Mouse (Mus musculus) cortical plate, adult 2 months (tissue): ENCODE measurements around the gene Txndc17. TPM values are rescaled to one million over a fixed set of nuclear protein-coding genes. Genes with fewer than 3 reads are reported as not detected.

Source experiments
- H3K27ac ChIP-seq: fragments of 200-500 bp; 2 replicates; pipeline ENCODE4 v1.5.1; 2012; ENCODE audit warnings: low read length, control low read depth, inconsistent platforms; ENCODE audit not compliant: insufficient read depth
- H3K4me1 ChIP-seq: fragments of 200-500 bp; 2 replicates; pipeline ENCODE4 v1.6.1; 2011; ENCODE audit warnings: low read length; ENCODE audit not compliant: control insufficient read depth, insufficient read depth
- H3K4me3 ChIP-seq: fragments of 200-500 bp; 2 replicates; pipeline ENCODE4 v1.5.1; 2011; ENCODE audit warnings: mild to moderate bottlenecking, low read length, control low read depth; ENCODE audit not compliant: insufficient read depth
- CTCF ChIP-seq: fragments of 200-500 bp; IDR thresholded peaks from 2 replicates; pipeline ENCODE4 v1.5.1; 2011; ENCODE audit warnings: mild to moderate bottlenecking, control low read depth, low read length; ENCODE audit not compliant: insufficient read depth; ENCODE audit errors: extremely low read depth
- POLR2A ChIP-seq: fragments of 200-500 bp; IDR thresholded peaks from 2 replicates; pipeline ENCODE4 v1.6.1; 2011; ENCODE audit warnings: mild to moderate bottlenecking, low read length, control low read depth; ENCODE audit not compliant: insufficient read depth; ENCODE audit errors: extremely low read depth
- polyA plus RNA-seq: library from polyadenylated mRNA; depleted of rRNA; stranded (reverse); fragments of >200 nt; gene quantifications from 2 replicates; pipeline ENCODE4 v1.2.3, GENCODE M21; 2012; rRNA removed

The Txndc17 gene
- polyA plus RNA-seq, 1 experiment = 71.3 TPM

DNA sequence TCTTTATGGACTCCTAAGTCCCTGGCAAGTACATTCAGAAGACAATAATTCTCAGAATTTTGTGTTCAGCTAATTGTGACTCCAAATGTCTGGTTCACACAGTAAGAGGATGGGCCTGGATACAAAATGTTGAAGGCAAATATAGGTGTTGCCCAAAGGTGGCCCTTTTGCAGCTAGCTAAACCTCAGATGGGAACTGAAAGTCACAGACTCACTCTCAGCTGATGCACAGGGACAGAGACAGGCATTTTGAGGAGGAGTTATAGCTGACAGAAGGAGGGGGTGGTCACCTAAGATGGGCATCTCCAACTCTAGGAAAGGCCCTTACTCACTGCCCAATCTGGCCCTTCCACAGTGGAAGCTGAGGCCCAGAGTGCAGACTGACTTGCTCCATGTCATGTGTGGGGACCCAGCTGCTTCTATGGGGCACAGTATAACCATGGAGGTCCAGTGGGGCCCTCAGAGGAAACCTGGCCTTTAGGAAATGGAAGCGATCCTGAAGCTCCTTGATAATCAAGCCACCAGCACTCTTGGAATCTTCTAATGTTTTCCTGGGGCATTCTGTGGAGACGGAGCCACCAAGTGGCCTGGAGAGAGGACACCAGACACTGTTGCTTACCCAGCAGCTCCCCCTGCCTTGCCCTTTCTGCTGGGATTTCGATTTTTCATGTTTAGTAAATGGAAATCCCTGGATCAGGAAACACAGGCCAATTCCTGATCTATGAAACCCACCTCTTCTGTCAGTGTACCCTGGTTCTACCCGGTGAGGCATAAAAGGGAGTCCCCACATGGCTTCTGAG, 32.9 kb downstream of the Txndc17 start:
- no peak overlapping the region for H3K27ac ChIP-seq
- H3K4me3 ChIP-seq = no peak overlapping the region
- TF ChIP-seq CTCF (peak; percentile 39), POLR2A (no peak)

DNA sequence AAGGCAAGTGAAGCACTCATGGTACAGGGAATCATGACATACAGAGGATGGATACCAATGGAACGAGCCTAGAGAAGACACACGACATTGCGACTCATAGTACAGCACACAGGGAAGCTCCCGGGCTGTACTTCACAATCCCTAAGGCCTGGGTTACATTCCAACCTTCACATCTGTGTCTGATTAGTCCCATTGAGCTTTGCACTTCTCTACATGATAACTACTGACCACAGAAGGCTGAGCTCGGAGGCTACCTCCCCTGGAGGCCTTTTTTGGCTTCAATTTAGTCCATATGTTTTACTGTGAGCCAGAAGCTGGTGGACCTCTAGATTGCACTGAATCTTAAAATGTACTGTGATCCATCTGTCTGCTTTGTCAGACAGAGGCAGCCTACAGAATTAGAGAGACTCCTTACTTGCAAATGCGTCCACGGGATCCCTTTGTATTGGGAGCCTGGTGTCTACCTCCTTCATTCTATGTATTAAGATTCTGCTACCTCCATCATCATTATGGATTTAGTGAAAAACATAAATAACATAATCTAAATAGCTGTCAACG, 37.9 kb downstream of the Txndc17 start:
- H3K27ac ChIP-seq = 0 out of 2 replicates have a peak overlapping the region, but pooled peaks have one; percentile 35
- no peak for TF ChIP-seq POLR2A
- no peak for TF ChIP-seq CTCF
- no peaks in the 10 kb centered on the region for H3K4me1 ChIP-seq
- H3K4me3 ChIP-seq = no peak overlapping the region

More for the DNA sequence above, 32.9 kb downstream of the Txndc17 start:
- no peaks in the 10 kb centered on the region for H3K4me1 ChIP-seq

DNA sequence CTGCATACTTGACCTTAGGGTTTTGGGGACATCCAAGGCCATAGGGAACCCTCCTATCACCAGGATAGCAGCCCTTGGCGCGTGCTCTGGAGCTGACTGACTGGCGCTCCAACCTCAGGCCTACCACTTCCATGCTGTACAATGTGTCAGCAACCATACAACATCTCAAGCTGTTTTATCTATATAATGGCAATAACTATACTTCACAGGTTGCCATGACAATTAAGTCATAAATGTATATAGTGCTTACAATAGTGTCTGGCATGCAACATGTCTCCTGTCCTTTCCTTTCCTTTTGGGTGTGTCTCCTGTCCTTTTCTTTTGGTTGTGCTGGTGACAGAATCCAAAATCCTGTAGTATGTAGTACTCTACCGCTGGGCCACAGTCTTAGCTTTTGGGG, 48.3 kb downstream of the Txndc17 start:
- no peaks in the 10 kb centered on the region for H3K4me1 ChIP-seq
- no peak for TF ChIP-seq CTCF
- no peak for TF ChIP-seq POLR2A
- H3K27ac ChIP-seq = no peak overlapping the region
- no peak overlapping the region for H3K4me3 ChIP-seq

DNA sequence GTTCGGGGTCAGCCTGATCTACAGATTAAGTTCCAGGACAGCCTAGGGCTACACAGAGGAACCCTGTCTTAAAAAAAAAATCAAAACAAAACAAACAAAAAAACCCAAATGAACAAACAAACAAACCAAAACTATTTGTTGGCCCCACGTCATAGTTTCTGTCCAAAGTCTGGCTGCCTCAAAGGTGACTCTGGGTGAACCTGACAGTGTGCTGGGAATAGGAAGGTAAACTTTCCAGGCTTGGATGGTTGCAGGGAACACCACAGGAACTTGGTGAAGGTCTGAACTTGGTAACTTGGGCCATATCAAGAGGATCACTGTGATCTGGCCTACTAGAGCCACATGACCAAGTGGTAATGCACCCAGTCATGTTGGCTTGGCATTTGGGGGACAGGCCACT, 49.1 kb downstream of the Txndc17 start:
- no peak overlapping the region for H3K4me3 ChIP-seq
- no peak for TF ChIP-seq CTCF
- no peak for TF ChIP-seq POLR2A
- H3K27ac ChIP-seq = no peak overlapping the region
- no peaks in the 10 kb centered on the region for H3K4me1 ChIP-seq

Other genes starting within 250 kb of the Txndc17 start
- gene Aipl1, start 170.0 kb upstream of the Txndc17 start, polyA plus RNA-seq = 0.04 and 0.06 TPM in 2 replicates
- gene Pimreg, start 165.5 kb upstream of the Txndc17 start, polyA plus RNA-seq = 0.61 and 0.92 TPM in 2 replicates
- 69.5 and 72.8 TPM in 2 replicates for gene Pitpnm3, start 71.8 kb upstream of the Txndc17 start, polyA plus RNA-seq
- 7.0 and 8.0 TPM in 2 replicates for gene Gm43951, start 707 bp upstream of the Txndc17 start, polyA plus RNA-seq
- gene 4933427D14Rik, start 88 bp upstream of the Txndc17 start, polyA plus RNA-seq = 34.1 and 36.2 TPM in 2 replicates
- 24.2 and 25.8 TPM in 2 replicates for gene Med31, start 8.0 kb downstream of the Txndc17 start, polyA plus RNA-seq
- 16.7 and 20.8 TPM in 2 replicates for gene Slc13a5, start 59.7 kb downstream of the Txndc17 start, polyA plus RNA-seq
- gene Xaf1, start 94.1 kb downstream of the Txndc17 start, polyA plus RNA-seq = 16.0 and 16.3 TPM in 2 replicates
- not detected in 2 replicates for gene Fbxo39, start 106.9 kb downstream of the Txndc17 start, polyA plus RNA-seq
- gene Tekt1, start 154.9 kb downstream of the Txndc17 start, polyA plus RNA-seq = 0.95 and 1.8 TPM in 2 replicates
- gene Smtnl2, start 204.2 kb downstream of the Txndc17 start, polyA plus RNA-seq = 0.78 and 1.6 TPM in 2 replicates
- 0.25 and 0.27 TPM in 2 replicates for gene Ggt6, start 228.0 kb downstream of the Txndc17 start, polyA plus RNA-seq
- gene Mybbp1a, start 233.8 kb downstream of the Txndc17 start, polyA plus RNA-seq = 48.1 and 56.2 TPM in 2 replicates